Mouse (Mus musculus): ENCODE results near the gene Spn.

GRCm38 (mm10) chr7:127099528-127099927 is 38.1 kb downstream of the Spn start:
- no peak for TF ChIP-seq CTCF (conservative IDR thresholded peaks at IDR 0.05; ENCODE audit: low read length)
- no peak for TF ChIP-seq POU5F1 (IDR thresholded peaks at IDR 0.05; ENCODE audit: borderline replicate concordance, low read length)
- TF ChIP-seq NANOG (IDR thresholded peaks at IDR 0.05; ENCODE audit: borderline replicate concordance, low read length), result no peak

Data from E14TG2a.4 (cell line).